In genomic region chr10:25770051-25770450, GRCm38 (mm10) we compare ENCODE assay signal across 22 mouse cellular contexts.
"Had no signal": no experiment of that assay in that cellular context is flagged by ENCODE, and none has a peak within 500 bp of the region (broad histone marks: within the 10 kb centered on the region; RNA-seq: fewer than 3 reads in every experiment).

No protein-coding gene starts in this region.

- DNase-seq: heart, postnatal 10 days; heart, postnatal 14 days; heart, postnatal 36 days; heart, postnatal 4 days; kidney, adult 11 months; kidney, adult 18-20 months; kidney, adult 2 months; kidney, adult 8-10 months; kidney, adult 9 months; kidney, postnatal 10 days; kidney, postnatal 14 days; kidney, postnatal 25 days; kidney, postnatal 36 days; kidney, postnatal 4 days; layer of hippocampus, adult 9-11 months; layer of hippocampus, postnatal 36 days had no signal

- ATAC-seq: hindbrain, embryonic 16.5 days; hindbrain, postnatal 0 days; inflammation-experienced regulatory T-cells, adult 6 months; intestine, embryonic 15.5 days; intestine, embryonic 16.5 days; intestine, postnatal 0 days had no signal
